Mouse (Mus musculus) CH12.LX (cell line): ENCODE data around the gene Ift140. TPM values are rescaled to one million over a fixed set of nuclear protein-coding genes. Genes with fewer than 3 reads are reported as not detected.

ENCODE experiments used
- DNase-seq: peaks from one replicate; pipeline ENCODE4 v3.0.0-alpha.2; 2013; ENCODE audit errors: extremely low read depth
- H3K27ac ChIP-seq: 2 replicates; pipeline ENCODE4 v1.5.1; 2012; ENCODE audit warnings: low read depth, mild to moderate bottlenecking, control low read depth, moderate library complexity; ENCODE audit not compliant: insufficient read depth
- H3K27me3 ChIP-seq: replicated peaks from 2 replicates; pipeline ENCODE3; 2012; ENCODE audit warnings: inconsistent platforms
- H3K36me3 ChIP-seq, 2 experiments: replicated peaks in 1 of 2; 2 replicates each; pipeline versions ENCODE3 to v1.6.1; 2012; ENCODE audit warnings: inconsistent platforms in 1 of 2, low read length in 1 of 2, mild to moderate bottlenecking in 1 of 2, mixed read lengths in 1 of 2, moderate library complexity in 1 of 2; ENCODE audit not compliant: control insufficient read depth in 1 of 2, insufficient read depth in 1 of 2
- H3K4me1 ChIP-seq, 2 experiments: 2 replicates each; pipeline ENCODE4 v1.6.1; 2012; ENCODE audit warnings: inconsistent platforms in 1 of 2, moderate library complexity in 1 of 2; ENCODE audit not compliant: insufficient read depth in 2 of 2, control insufficient read depth in 1 of 2
- H3K4me2 ChIP-seq: 2 replicates; pipeline ENCODE4 v1.6.1; 2012; ENCODE audit warnings: low read depth, mild to moderate bottlenecking, control low read depth; ENCODE audit not compliant: poor library complexity, insufficient read depth, severe bottlenecking
- H3K4me3 ChIP-seq, 3 experiments: fragments of 150-350 bp in 1 of 3; sonication (generic) in 1 of 3; replicated peaks in 1 of 3; 2 replicates each; pipeline versions ENCODE3 to v1.5.1; 2011 to 2012; ENCODE audit warnings: low read depth in 2 of 3, low read length in 2 of 3, mild to moderate bottlenecking in 2 of 3, moderate library complexity in 2 of 3, control low read depth in 1 of 3, improper control_type of control experiment in 1 of 3, inconsistent platforms in 1 of 3, mixed read lengths in 1 of 3; ENCODE audit not compliant: poor library complexity in 1 of 3
- H3K79me2 ChIP-seq: replicated peaks from 2 replicates; pipeline ENCODE4 v1.6.1; 2012; ENCODE audit warnings: mild to moderate bottlenecking, moderate library complexity; ENCODE audit not compliant: control insufficient read depth, poor library complexity, insufficient read depth, severe bottlenecking; ENCODE audit errors: extremely low read depth
- H3K9ac ChIP-seq: 2 replicates; pipeline ENCODE4 v1.6.1; 2012; ENCODE audit warnings: low read depth, mild to moderate bottlenecking, control low read depth, moderate library complexity; ENCODE audit not compliant: insufficient read depth
- H3K9me3 ChIP-seq: replicated peaks from 2 replicates; pipeline ENCODE3; 2012; ENCODE audit warnings: low read length, inconsistent platforms, mixed read lengths
- BHLHE40 ChIP-seq: IDR thresholded peaks from 2 replicates; pipeline ENCODE4 v1.6.1; 2011; ENCODE audit warnings: mild to moderate bottlenecking, low read depth, low read length, improper control_type of control experiment
- CHD1 ChIP-seq: IDR thresholded peaks from 2 replicates; pipeline ENCODE4 v1.6.1; 2012; ENCODE audit warnings: low read depth, low read length, improper control_type of control experiment, inconsistent platforms
- CHD2 ChIP-seq: IDR thresholded peaks from 2 replicates; pipeline ENCODE4 v1.6.1; 2011; ENCODE audit warnings: low read length, improper control_type of control experiment
- CTCF ChIP-seq, 2 experiments: IDR thresholded peaks in 1 of 2; conservative IDR thresholded peaks in 1 of 2; 2 replicates each; pipeline ENCODE4 v1.5.1; 2011 to 2012; ENCODE audit warnings: low read depth in 2 of 2, low read length in 2 of 2, improper control_type of control experiment in 1 of 2, inconsistent platforms in 1 of 2, mild to moderate bottlenecking in 1 of 2, moderate library complexity in 1 of 2
- GABPA ChIP-seq: IDR thresholded peaks from 2 replicates; pipeline ENCODE4 v1.6.1; 2012; ENCODE audit warnings: low read depth, low read length, improper control_type of control experiment, inconsistent platforms; ENCODE audit not compliant: insufficient replicate concordance
- HCFC1 ChIP-seq: IDR thresholded peaks from 2 replicates; pipeline ENCODE4 v1.6.1; 2012; ENCODE audit warnings: low read depth, mild to moderate bottlenecking, inconsistent platforms, low read length, improper control_type of control experiment
- JUN ChIP-seq: IDR thresholded peaks from 2 replicates; pipeline ENCODE4 v1.6.1; 2011; ENCODE audit warnings: low read depth, mild to moderate bottlenecking, low read length, improper control_type of control experiment, moderate library complexity; ENCODE audit not compliant: insufficient read depth
- JUND ChIP-seq: conservative IDR thresholded peaks from 2 replicates; pipeline ENCODE4 v1.6.1; 2011; ENCODE audit warnings: low read depth, low read length, improper control_type of control experiment
- MAZ ChIP-seq: IDR thresholded peaks from 2 replicates; pipeline ENCODE4 v1.6.1; 2012; ENCODE audit warnings: low read depth, mild to moderate bottlenecking, inconsistent platforms, low read length, improper control_type of control experiment, moderate library complexity
- MEF2A ChIP-seq: IDR thresholded peaks from 2 replicates; pipeline ENCODE4 v1.6.1; 2014; ENCODE audit warnings: low read depth, mild to moderate bottlenecking, inconsistent platforms, low read length, improper control_type of control experiment, borderline replicate concordance
- MXI1 ChIP-seq: IDR thresholded peaks from 2 replicates; pipeline ENCODE4 v1.6.1; 2011; ENCODE audit warnings: mild to moderate bottlenecking, low read depth, low read length, improper control_type of control experiment
- MYC ChIP-seq: IDR thresholded peaks from 2 replicates; pipeline ENCODE4 v1.6.1; 2011; ENCODE audit warnings: low read depth, mild to moderate bottlenecking, improper control_type of control experiment, low read length
- NRF1 ChIP-seq: IDR thresholded peaks from 2 replicates; pipeline ENCODE4 v1.6.1; 2014; ENCODE audit warnings: low read depth, mild to moderate bottlenecking, inconsistent platforms, low read length, improper control_type of control experiment, moderate library complexity
- POLR2A ChIP-seq: IDR thresholded peaks from 2 replicates; pipeline ENCODE4 v1.6.1; 2011; ENCODE audit warnings: low read depth, mild to moderate bottlenecking, improper control_type of control experiment, low read length
- POLR2AphosphoS2 ChIP-seq: IDR thresholded peaks from 2 replicates; pipeline ENCODE4 v1.6.1; 2011; ENCODE audit warnings: low read depth, low read length, improper control_type of control experiment
- RAD21 ChIP-seq: IDR thresholded peaks from 2 replicates; pipeline ENCODE4 v1.6.1; 2011; ENCODE audit warnings: low read depth, mild to moderate bottlenecking, low read length, improper control_type of control experiment, moderate library complexity
- SIN3A ChIP-seq: IDR thresholded peaks from 2 replicates; pipeline ENCODE4 v1.6.1; 2012; ENCODE audit warnings: low read length, improper control_type of control experiment, inconsistent platforms
- SMC3 ChIP-seq: IDR thresholded peaks from 2 replicates; pipeline ENCODE4 v1.6.1; 2011; ENCODE audit warnings: low read depth, low read length, improper control_type of control experiment
- TCF12 ChIP-seq: IDR thresholded peaks from 2 replicates; pipeline ENCODE4 v1.6.1; 2014; ENCODE audit warnings: low read depth, mild to moderate bottlenecking, inconsistent platforms, low read length, improper control_type of control experiment
- UBTF ChIP-seq: IDR thresholded peaks from 2 replicates; pipeline ENCODE4 v1.6.1; 2012; ENCODE audit warnings: low read depth, mild to moderate bottlenecking, inconsistent platforms, low read length, improper control_type of control experiment, moderate library complexity
- USF1 ChIP-seq: IDR thresholded peaks from 2 replicates; pipeline ENCODE4 v1.6.1; 2014; ENCODE audit warnings: low read depth, mild to moderate bottlenecking, inconsistent platforms, low read length, improper control_type of control experiment
- USF2 ChIP-seq: conservative IDR thresholded peaks from 2 replicates; pipeline ENCODE4 v1.6.1; 2011; ENCODE audit warnings: low read depth, low read length, improper control_type of control experiment
- ZC3H11A ChIP-seq: IDR thresholded peaks from 2 replicates; pipeline ENCODE4 v1.6.1; 2012; ENCODE audit warnings: low read depth, mild to moderate bottlenecking, inconsistent platforms, low read length, improper control_type of control experiment
- ZMIZ1 ChIP-seq: IDR thresholded peaks from 2 replicates; pipeline ENCODE4 v1.6.1; 2012; ENCODE audit warnings: low read depth, mild to moderate bottlenecking, inconsistent platforms, low read length, improper control_type of control experiment
- dilution Hi-C: fragments of 300-500 bp; cut with MboI; formaldehyde crosslinking; loops from 2 replicates; pipeline ENCODE4 v1.14.3; 2020; ENCODE audit warnings: low sequenced_read_pairs; ENCODE audit not compliant: extremely low pct_unique_long_range_greater_than_20kb, extremely low pct_ligation_motif_present
- in situ Hi-C: fragments of 300-500 bp; cut with MboI; formaldehyde crosslinking; loops from 3 replicates; pipeline ENCODE4 v1.14.3; 2019; ENCODE audit warnings: low sequenced_read_pairs, low pct_ligation_motif_present, low pct_unique_long_range_greater_than_20kb, mixed read lengths
- polyA plus RNA-seq: library from polyadenylated mRNA; unstranded; fragments of >175 nt; gene quantifications from 2 replicates; pipeline ENCODE4 v1.2.1, GENCODE M21; 2012; ENCODE audit warnings: low read depth; ENCODE audit not compliant: insufficient read length
- total RNA-seq, 2 experiments: library from RNA; depleted of rRNA; stranded (reverse); fragments of 300-350 nt in 1 of 2; fragments of >200 nt in 1 of 2; gene quantifications; 2 replicates each; pipeline ENCODE4 v1.2.3; 2012 to 2014

Ift140 gene
- total and polyA plus RNA-seq, 3 experiments = 24.4 to 34.8 (median 26.4) TPM

GRCm38 (mm10) chr17:25109578-25109977 lies 93.7 kb downstream of the Ift140 start:
- H3K27ac ChIP-seq = no peak overlapping the region
- H3K9ac ChIP-seq = no peak overlapping the region
- in situ Hi-C loops (no loop called here), dilution Hi-C loops (no loop called here)
- H3K27me3 ChIP-seq = no peaks in the 10 kb centered on the region
- no peak overlapping the region for H3K4me3 ChIP-seq
- peak; percentile 42 for DNase-seq
- H3K9me3 ChIP-seq = no peaks in the 10 kb centered on the region
- H3K79me2 ChIP-seq = no peaks in the 10 kb centered on the region
- peaks cover 0 to 20% of the 10 kb centered on the region in 2 experiments; a peak in 2 of 4 replicates for H3K4me1 ChIP-seq
- H3K4me2 ChIP-seq = no peak overlapping the region
- peaks cover 61 to 97% of the 10 kb centered on the region in 2 experiments for H3K36me3 ChIP-seq
- TF ChIP-seq NRF1 = no peak
- no peak for TF ChIP-seq SIN3A
- TF ChIP-seq JUN = no peak
- no peak for TF ChIP-seq JUND
- peak; percentile 14 to 62; a peak in 3 of 4 replicates for TF ChIP-seq CTCF (conservative IDR thresholded peaks at IDR 0.05 in 1 of 2, IDR thresholded peaks at IDR 0.05 in 1 of 2; ENCODE audit: low read depth in 2 of 2, low read length in 2 of 2)
- peak; percentile 42 for TF ChIP-seq SMC3
- no peak for TF ChIP-seq GABPA
- TF ChIP-seq POLR2A = no peak
- no peak for TF ChIP-seq MXI1
- TF ChIP-seq ZC3H11A = no peak
- peak; percentile 31 for TF ChIP-seq RAD21

- Histone ChIP-seq H3K27ac (no peak overlapping the region), H3K4me1 (peaks cover 0 to 24% of the 10 kb centered on the region in 2 experiments; a peak in 3 of 4 replicates), H3K36me3 (peaks cover 51 to 87% of the 10 kb centered on the region in 2 experiments), H3K4me2 (no peak overlapping the region), H3K4me3 (no peak overlapping the region), H3K9ac (no peak overlapping the region), H3K9me3 (no peaks in the 10 kb centered on the region), H3K27me3 (no peaks in the 10 kb centered on the region), H3K79me2 (no peaks in the 10 kb centered on the region)
- dilution Hi-C loops = no loop called here
- no peak for DNase-seq
- TF ChIP-seq USF1 = no peak
- no peak for TF ChIP-seq BHLHE40
- TF ChIP-seq SMC3 = no peak
- no peak for TF ChIP-seq MYC
- TF ChIP-seq MEF2A = no peak
- no peak for TF ChIP-seq TCF12
- TF ChIP-seq CHD2 = no peak
- no peak for TF ChIP-seq HCFC1
- TF ChIP-seq POLR2A = no peak
- no peak for TF ChIP-seq UBTF
- no peak for TF ChIP-seq ZMIZ1
- TF ChIP-seq USF2 = no peak
- no peak for TF ChIP-seq ZC3H11A
- no peak for TF ChIP-seq CHD1
- TF ChIP-seq MAZ = no peak
- TF ChIP-seq POLR2AphosphoS2 = no peak
- TF ChIP-seq GABPA = no peak
- in situ Hi-C loops = loop anchor here (5.0 kb wide), 1 partner anchor 167 kb away; no protein-coding TSS in a partner anchor
Observed at GRCm38 (mm10) chr17:25110590-25110989, 94.7 kb downstream of the Ift140 start.
